Mouse (Mus musculus) C2C12 (cell line): ENCODE results near the gene Gm20388. TPM values are rescaled to one million over a fixed set of nuclear protein-coding genes. Genes with fewer than 3 reads are reported as not detected.

Experiments
- H3K27me3 ChIP-seq: one replicate; pipeline ENCODE4 v1.6.1; 2011; ENCODE audit not compliant: control insufficient read depth, insufficient read depth, insufficient read length
- H3K36me3 ChIP-seq: one replicate; pipeline ENCODE4 v1.6.1; 2011; ENCODE audit not compliant: control insufficient read depth, insufficient read depth
- H3K4me3 ChIP-seq: one replicate; pipeline ENCODE4 v1.5.1; 2011; ENCODE audit warnings: mild to moderate bottlenecking, control low read depth; ENCODE audit not compliant: poor library complexity, insufficient read depth, severe bottlenecking
- H3K79me2 ChIP-seq: one replicate; pipeline ENCODE4 v1.6.1; 2011; ENCODE audit not compliant: control insufficient read depth, insufficient read depth
- H3K79me3 ChIP-seq: one replicate; pipeline ENCODE4 v1.6.1; 2011; ENCODE audit warnings: low read depth, control low read depth
- H3ac ChIP-seq: one replicate; pipeline ENCODE3; 2011; ENCODE audit warnings: low read depth; ENCODE audit not compliant: control insufficient read depth, insufficient read length
- CEBPB ChIP-seq: IDR thresholded peaks from one replicate; pipeline ENCODE4 v1.6.1; 2011; ENCODE audit warnings: low read depth, mild to moderate bottlenecking, control low read depth, moderate library complexity
- CTCF ChIP-seq: IDR thresholded peaks from one replicate; pipeline ENCODE4 v1.5.1; 2011; ENCODE audit not compliant: control insufficient read depth, insufficient read depth, insufficient read length
- FOSL1 ChIP-seq: IDR thresholded peaks from one replicate; pipeline ENCODE4 v1.8.0; 2011; ENCODE audit warnings: mild to moderate bottlenecking, low read length; ENCODE audit not compliant: poor library complexity, insufficient read depth, severe bottlenecking
- MAX ChIP-seq: IDR thresholded peaks from one replicate; pipeline ENCODE4 v1.6.1; 2011; ENCODE audit warnings: mild to moderate bottlenecking, control low read depth
- MYOD1 ChIP-seq: IDR thresholded peaks from one replicate; pipeline ENCODE4 v1.6.1; 2011; ENCODE audit warnings: low read depth; ENCODE audit not compliant: control insufficient read depth, insufficient read length
- MYOG ChIP-seq: IDR thresholded peaks from one replicate; pipeline ENCODE4 v1.6.1; 2011; ENCODE audit not compliant: control insufficient read depth, insufficient read length; ENCODE audit errors: extremely low read depth
- USF1 ChIP-seq: IDR thresholded peaks from one replicate; pipeline ENCODE4 v1.6.1; 2011; ENCODE audit warnings: low read depth, mild to moderate bottlenecking, control low read depth, moderate library complexity
- polyA plus RNA-seq: library from polyadenylated mRNA; unstranded; fragments of >200 nt; fragmentation: generic; extraction: Trizol; gene quantifications from one replicate; pipeline ENCODE4 v1.2.1, GENCODE M21; 2012; ENCODE audit warnings: missing spikeins

The Gm20388 gene
- polyA plus RNA-seq, 1 experiment, result 15.0 TPM

DNA sequence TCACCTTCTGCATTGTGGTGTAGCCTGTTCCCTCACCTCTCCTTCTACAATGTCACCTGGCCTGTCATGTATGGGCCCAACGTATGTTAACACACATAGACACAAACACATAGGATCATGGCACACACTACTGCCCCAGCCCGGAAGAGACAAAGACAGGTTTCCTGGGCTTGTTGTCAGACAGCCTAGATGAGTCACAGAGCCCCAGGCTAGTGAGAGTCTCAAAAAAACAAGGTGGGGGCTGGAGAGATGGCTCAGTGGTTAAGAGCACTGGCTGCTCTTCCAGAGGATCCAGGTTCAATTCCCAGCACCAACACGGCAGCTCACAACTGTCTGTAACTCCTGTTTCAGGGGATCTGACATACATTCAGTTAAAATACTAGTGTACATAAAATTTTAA lies 2967.6 kb downstream of the Gm20388 start:
- TF ChIP-seq FOSL1 (no peak), MYOD1 (no peak), MAX (no peak), USF1 (no peak), CTCF (no peak), CEBPB (no peak), MYOG (no peak)
- Histone ChIP-seq H3K27me3 (no peaks in the 10 kb centered on the region), H3K79me3 (no peaks in the 10 kb centered on the region), H3ac (no peak overlapping the region), H3K36me3 (peaks cover 7% of the 10 kb centered on the region), H3K79me2 (no peaks in the 10 kb centered on the region), H3K4me3 (no peak overlapping the region)

DNA sequence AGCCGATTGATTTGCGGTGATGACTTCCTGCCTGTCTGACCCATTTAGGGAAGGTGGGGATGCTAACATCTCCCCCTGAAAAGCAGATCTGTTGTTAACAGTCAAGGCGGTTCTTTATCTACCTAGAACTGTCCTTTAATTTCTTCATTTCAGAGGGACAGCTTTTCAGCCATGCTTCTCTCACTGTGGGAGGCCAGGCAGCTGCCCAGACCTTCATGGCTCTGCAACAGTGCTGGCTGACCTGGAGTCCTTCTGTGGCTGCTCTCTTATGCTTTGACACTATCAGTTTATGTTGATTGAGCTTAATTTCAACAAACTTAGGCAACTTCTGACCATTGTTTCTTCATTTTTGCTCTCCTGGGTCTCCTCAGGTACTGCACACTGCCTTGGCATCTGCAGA lies 2969.7 kb downstream of the Gm20388 start:
- H3ac ChIP-seq, result no peak overlapping the region
- TF ChIP-seq MYOG, result no peak
- no peak for TF ChIP-seq MAX
- no peak for TF ChIP-seq CTCF
- TF ChIP-seq USF1, result no peak
- no peak for TF ChIP-seq FOSL1
- TF ChIP-seq CEBPB, result no peak
- TF ChIP-seq MYOD1, result no peak
- H3K4me3 ChIP-seq, result no peak overlapping the region
- no peaks in the 10 kb centered on the region for H3K27me3 ChIP-seq
- H3K79me3 ChIP-seq, result no peaks in the 10 kb centered on the region
- H3K36me3 ChIP-seq, result peaks cover 27% of the 10 kb centered on the region
- H3K79me2 ChIP-seq, result no peaks in the 10 kb centered on the region

DNA sequence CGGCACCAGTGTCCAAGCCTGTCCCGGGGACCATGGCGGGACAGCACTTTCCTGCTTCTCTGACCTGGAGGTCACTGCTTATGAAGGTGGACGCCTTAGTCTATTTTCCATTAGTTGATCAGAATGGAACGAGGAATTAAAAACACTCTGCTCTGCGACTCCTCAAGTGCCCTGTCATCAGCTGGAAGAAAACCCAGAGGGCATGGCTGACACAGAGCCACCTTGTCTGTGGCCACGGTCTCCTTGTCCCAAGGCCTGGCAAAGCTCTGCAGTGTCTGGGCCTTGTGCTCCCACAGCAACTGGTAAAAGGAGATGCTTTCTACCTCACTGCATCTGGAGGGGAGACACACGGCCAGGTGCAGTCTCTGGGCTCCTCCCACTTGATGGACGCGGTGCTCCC lies 2973.0 kb downstream of the Gm20388 start:
- no peaks in the 10 kb centered on the region for H3K79me2 ChIP-seq
- H3K27me3 ChIP-seq, result no peaks in the 10 kb centered on the region
- H3K36me3 ChIP-seq, result peaks cover 54% of the 10 kb centered on the region
- no peak overlapping the region for H3K4me3 ChIP-seq
- no peak for TF ChIP-seq CTCF
- no peak for TF ChIP-seq FOSL1
- no peak for TF ChIP-seq USF1
- TF ChIP-seq CEBPB, result no peak
- TF ChIP-seq MYOD1, result no peak
- TF ChIP-seq MAX, result no peak
- TF ChIP-seq MYOG, result no peak
- H3K79me3 ChIP-seq, result no peaks in the 10 kb centered on the region
- no peak overlapping the region for H3ac ChIP-seq

DNA sequence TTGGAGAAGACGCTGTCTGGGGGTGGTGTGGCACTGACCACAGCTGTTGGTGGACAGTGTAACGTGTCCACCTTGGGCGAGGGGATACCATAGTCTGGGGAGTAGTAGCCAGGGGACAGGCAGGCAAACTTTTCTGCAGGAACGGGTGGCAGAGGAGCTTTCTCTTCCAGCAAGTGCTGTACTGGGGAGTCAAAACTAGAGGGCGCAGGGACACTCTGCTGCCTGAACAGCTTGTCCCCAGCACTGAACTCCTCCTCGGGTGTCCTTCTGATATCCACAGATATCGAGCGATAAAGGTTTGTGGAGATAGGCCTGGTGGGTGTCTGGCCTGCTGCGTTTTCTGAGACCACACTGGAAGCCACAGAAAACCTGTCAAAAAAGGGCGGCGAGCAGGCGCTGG lies 2980.8 kb downstream of the Gm20388 start:
- TF ChIP-seq USF1 (no peak), MYOD1 (no peak), MYOG (no peak)
- no peak overlapping the region for H3K4me3 ChIP-seq
- no peaks in the 10 kb centered on the region for H3K79me3 ChIP-seq
- H3K79me2 ChIP-seq, result no peaks in the 10 kb centered on the region
- peaks cover 75% of the 10 kb centered on the region for H3K36me3 ChIP-seq
- no peaks in the 10 kb centered on the region for H3K27me3 ChIP-seq
- H3ac ChIP-seq, result no peak overlapping the region

DNA sequence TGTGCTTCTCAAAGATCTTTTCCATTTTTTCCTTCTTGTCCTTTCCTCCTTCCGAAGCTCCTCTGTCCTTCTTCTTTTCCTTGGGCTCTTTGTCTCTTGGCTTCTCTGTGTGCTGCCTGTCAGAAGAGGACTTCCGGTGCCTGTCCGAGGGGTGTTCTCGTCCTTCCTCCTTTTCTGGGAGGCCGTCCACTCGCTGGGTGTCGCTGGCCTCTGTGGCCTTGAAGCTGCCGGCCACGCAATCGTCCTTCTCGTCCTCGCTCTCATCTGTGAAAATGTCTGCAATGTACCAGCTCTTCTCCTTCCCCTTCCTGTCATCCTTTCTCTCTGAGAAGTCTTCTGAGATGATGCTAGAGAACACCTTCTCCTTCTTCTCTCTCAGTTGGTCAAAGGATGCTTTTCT lies 2982.8 kb downstream of the Gm20388 start:
- Histone ChIP-seq H3K27me3 (no peaks in the 10 kb centered on the region), H3K79me2 (no peaks in the 10 kb centered on the region), H3K4me3 (no peak overlapping the region), H3ac (no peak overlapping the region), H3K79me3 (no peaks in the 10 kb centered on the region), H3K36me3 (peaks cover 80% of the 10 kb centered on the region)
- TF ChIP-seq CEBPB (no peak), MYOD1 (no peak), MAX (no peak), CTCF (no peak), USF1 (no peak), MYOG (no peak), FOSL1 (no peak)

DNA sequence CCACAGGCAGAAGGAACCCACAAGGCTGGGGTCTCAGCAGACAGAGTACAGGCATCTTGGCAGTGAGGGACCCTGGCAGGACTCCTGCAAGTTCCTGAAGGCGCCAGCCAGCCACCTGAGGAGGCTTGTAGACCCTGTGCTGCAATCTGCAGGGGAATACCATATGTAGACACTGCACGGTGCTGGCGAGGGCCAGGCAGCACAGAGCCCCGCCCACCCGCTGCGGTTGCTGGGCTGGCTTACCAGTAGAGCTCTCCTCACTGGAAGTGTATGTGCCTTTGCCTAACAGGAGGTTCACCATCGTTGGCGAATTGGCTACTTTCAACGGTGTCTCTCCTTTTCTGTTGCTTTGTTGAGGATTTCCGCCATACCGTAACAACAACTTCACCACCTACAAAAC lies 2985.7 kb downstream of the Gm20388 start:
- Histone ChIP-seq H3ac (no peak overlapping the region), H3K36me3 (peaks cover 83% of the 10 kb centered on the region), H3K4me3 (no peak overlapping the region)

More for the DNA sequence above, 2985.7 kb downstream of the Gm20388 start:
- Histone ChIP-seq H3K27me3 (no peaks in the 10 kb centered on the region), H3K79me3 (peaks cover 6% of the 10 kb centered on the region), H3K79me2 (peaks cover 14% of the 10 kb centered on the region)
- TF ChIP-seq FOSL1 (no peak), CTCF (no peak), CEBPB (no peak), MYOG (no peak), USF1 (no peak), MAX (no peak), MYOD1 (no peak)
